In the genomic region with DNA sequence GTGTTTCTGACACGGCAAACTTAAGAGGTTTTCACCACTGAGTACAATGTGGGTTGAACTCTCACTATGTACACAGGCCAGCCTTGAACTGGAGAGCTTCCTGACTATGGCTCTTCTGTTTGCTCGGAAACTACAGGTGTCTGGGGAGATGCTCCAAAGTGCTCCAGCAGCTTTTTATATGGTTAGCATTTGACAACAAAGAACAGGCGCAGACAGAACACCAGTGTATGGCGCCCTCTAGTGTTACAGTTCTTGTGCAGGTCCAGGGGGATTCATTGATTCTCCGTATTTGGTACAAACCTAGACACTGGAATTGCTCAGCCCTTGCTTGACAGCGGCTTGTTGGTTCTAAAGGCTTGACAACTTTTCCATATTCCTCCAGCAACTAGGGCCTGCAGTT, we compare ENCODE assay signal across 8 mouse cellular contexts. TPM values are rescaled to one million over a fixed set of nuclear protein-coding genes. Genes with fewer than 3 reads are reported as not detected.
A peak's percentile ranks its signal among the peaks of the same experiment; 100 is the strongest.
DNase-seq lines count a peak whose midpoint lies in the region; ATAC-seq lines count a peak whose summit lies in the region.

No protein-coding gene starts in this region.

- H3K4me3 ChIP-seq in forebrain, embryonic 11.5 days (ENCODE audit: low read depth, low read length), result no peak overlapping the region
- no peak overlapping the region for H3K4me3 ChIP-seq in hindbrain, embryonic 16.5 days (ENCODE audit: low read length)

- peak; percentile 72 for ATAC-seq in forebrain, embryonic 11.5 days (replicated peaks; ENCODE audit: low FRiP score)
- peak; percentile 85 for ATAC-seq in hindbrain, embryonic 16.5 days
- ATAC-seq in activated CD4-positive, CD25-positive, alpha-beta regulatory T cell, adult 4 months, result no peak

- H3K36me3 ChIP-seq in forebrain, embryonic 11.5 days (ENCODE audit: control insufficient read depth, insufficient read depth, low read length), result peaks cover 7% of the 10 kb centered on the region; the same call in 1 of the 2 replicates
- no peaks in the 10 kb centered on the region for H3K36me3 ChIP-seq in hindbrain, embryonic 16.5 days (ENCODE audit: control insufficient read depth, insufficient read depth, low read length)

- no peak overlapping the region for H3K27ac ChIP-seq in forebrain, embryonic 11.5 days (ENCODE audit: low read depth, low read length)
- H3K27ac ChIP-seq in hindbrain, embryonic 16.5 days (ENCODE audit: low read depth, low read length), result no peak overlapping the region

- 25% methylated on average over 6 of the region's 6 CpGs for WGBS in forebrain, embryonic 11.5 days
- WGBS in hindbrain, embryonic 16.5 days, result 20% methylated on average over 6 of the region's 6 CpGs

- H3K4me2 ChIP-seq in forebrain, embryonic 11.5 days (ENCODE audit: low read depth, low read length, severe bottlenecking), result no peak overlapping the region
- H3K4me2 ChIP-seq in hindbrain, embryonic 16.5 days (ENCODE audit: low read length), result no peak overlapping the region

- no peak overlapping the region for H3K9ac ChIP-seq in forebrain, embryonic 11.5 days (ENCODE audit: low read length)
- no peak overlapping the region for H3K9ac ChIP-seq in hindbrain, embryonic 16.5 days (ENCODE audit: low read depth, low read length)

- no peaks in the 10 kb centered on the region for H3K4me1 ChIP-seq in forebrain, embryonic 11.5 days (replicated peaks; ENCODE audit: control insufficient read depth, insufficient read depth, low read length)
- H3K4me1 ChIP-seq in hindbrain, embryonic 16.5 days (ENCODE audit: control insufficient read depth, insufficient read depth, low read depth, low read length), result peaks cover 5% of the 10 kb centered on the region

- H3K27me3 ChIP-seq in forebrain, embryonic 11.5 days (ENCODE audit: control insufficient read depth, insufficient read depth, low read length), result no peaks in the 10 kb centered on the region
- H3K27me3 ChIP-seq in hindbrain, embryonic 16.5 days (replicated peaks; ENCODE audit: control insufficient read depth, insufficient read depth, low read length), result no peaks in the 10 kb centered on the region

- no peaks in the 10 kb centered on the region for H3K9me3 ChIP-seq in forebrain, embryonic 11.5 days (ENCODE audit: control insufficient read depth, low read length)
- H3K9me3 ChIP-seq in hindbrain, embryonic 16.5 days (ENCODE audit: control insufficient read depth, low read length), result no peaks in the 10 kb centered on the region

- DNase-seq in Muller cell, postnatal 12 days (ENCODE audit: inconsistent ontology term), result peak; percentile 65
- DNase-seq in c-Kit-positive CD71-positive TER-119-negative erythroid progenitor cells, embryonic 14.5 days (ENCODE audit: low read depth), result peak; percentile 50
- peak; percentile 68 for DNase-seq in forebrain, embryonic 11.5 days (ENCODE audit: low spot score)
- DNase-seq in layer of hippocampus, postnatal 25 days (ENCODE audit: extremely low spot score in 1 of 2, low spot score in 1 of 2), result peak; percentile 50 to 56
- DNase-seq in lung, postnatal 36 days, result peak; percentile 90
- peak; percentile 81 to 83 for DNase-seq in right cerebral cortex, postnatal 10 days (ENCODE audit: low spot score in 2 of 2)

RNA-seq across cellular contexts. Expression of a gene that starts 36.8 kb away (rescaled TPM):
- 1.1 TPM in 2 replicates for polyA plus RNA-seq in forebrain, embryonic 11.5 days (2014; fragmentation: Nextera tagmentation; extraction: Ambion mirVana)
- polyA plus RNA-seq in hindbrain, embryonic 16.5 days (2015; fragmentation: Nextera tagmentation; extraction: Ambion mirVana), result 24.3 and 25.3 TPM in 2 replicates
- 1 to 10 TPM; 2.6 to 2.7 TPM for total RNA-seq in layer of hippocampus, postnatal 25 days (2021)
- polyA plus RNA-seq in activated CD4-positive, CD25-positive, alpha-beta regulatory T cell, adult 4 months (2017; shearing (Covaris generic)), result 1 to 10 TPM in 1 of 2 experiments, not detected in 1; 2.1 TPM
